Mouse (Mus musculus): ENCODE data around the gene Dstn.

The Dstn gene

GRCm38 (mm10) chr2:143953944-143954343, 38.8 kb downstream of the Dstn start:
- DNase-seq (ENCODE audit: low read depth, low spot score), result no peak

- no peak for DNase-seq (ENCODE audit: low read depth, low spot score)
Measured at GRCm38 (mm10) chr2:143955004-143955403, 39.9 kb downstream of the Dstn start.

GRCm38 (mm10) chr2:143955746-143956145, 40.6 kb downstream of the Dstn start:
- DNase-seq (ENCODE audit: low read depth, low spot score), result no peak

GRCm38 (mm10) chr2:143962192-143962591, 47.1 kb downstream of the Dstn start:
- DNase-seq (ENCODE audit: low read depth, low spot score), result no peak

GRCm38 (mm10) chr2:143963318-143963717, 48.2 kb downstream of the Dstn start:
- DNase-seq (ENCODE audit: low read depth, low spot score), result no peak

GRCm38 (mm10) chr2:143969260-143969659, 54.1 kb downstream of the Dstn start:
- no peak for DNase-seq (ENCODE audit: low read depth, low spot score)

GRCm38 (mm10) chr2:143970841-143971240, 55.7 kb downstream of the Dstn start:
- no peak for DNase-seq (ENCODE audit: low read depth, low spot score)

- DNase-seq (ENCODE audit: low read depth, low spot score), result no peak
Measured at GRCm38 (mm10) chr2:143971887-143972286, 56.8 kb downstream of the Dstn start.

- no peak for DNase-seq (ENCODE audit: low read depth, low spot score)
Measured at GRCm38 (mm10) chr2:143973161-143973560, 58.0 kb downstream of the Dstn start.

GRCm38 (mm10) chr2:143975146-143975649, 60.1 kb downstream of the Dstn start:
- DNase-seq (ENCODE audit: low read depth, low spot score), result no peak

GRCm38 (mm10) chr2:143978444-143979147, 63.5 kb downstream of the Dstn start:
- DNase-seq (ENCODE audit: low read depth, low spot score), result no peak

- peak; percentile 79 for DNase-seq (ENCODE audit: low read depth, low spot score)
Measured at GRCm38 (mm10) chr2:143980781-143981398, 65.8 kb downstream of the Dstn start.

GRCm38 (mm10) chr2:143982152-143982551, 67.0 kb downstream of the Dstn start:
- no peak for DNase-seq (ENCODE audit: low read depth, low spot score)

- no peak for DNase-seq (ENCODE audit: low read depth, low spot score)
Measured at GRCm38 (mm10) chr2:143982901-143983300, 67.8 kb downstream of the Dstn start.

- DNase-seq (ENCODE audit: low read depth, low spot score), result peak; percentile 35
Measured at GRCm38 (mm10) chr2:143983482-143983881, 68.4 kb downstream of the Dstn start.

GRCm38 (mm10) chr2:143987485-143987884, 72.4 kb downstream of the Dstn start:
- no peak for DNase-seq (ENCODE audit: low read depth, low spot score)

GRCm38 (mm10) chr2:143988016-143988415, 72.9 kb downstream of the Dstn start:
- DNase-seq (ENCODE audit: low read depth, low spot score), result no peak

GRCm38 (mm10) chr2:143990997-143991396, 75.9 kb downstream of the Dstn start:
- DNase-seq (ENCODE audit: low read depth, low spot score), result no peak

- DNase-seq (ENCODE audit: low read depth, low spot score), result no peak
Measured at GRCm38 (mm10) chr2:143991964-143992672, 77.0 kb downstream of the Dstn start.

Data from CD4-positive, CD25-positive, alpha-beta regulatory T cell, adult 2 months (primary cell).